Mouse (Mus musculus): ENCODE measurements at regions not wholly inside any gene's neighbourhood (a gene's known extent, or its start where the extent isn't known, plus 50 kb on each side); places are given as distances from the start of the nearest gene placed in this dataset.

DNA sequence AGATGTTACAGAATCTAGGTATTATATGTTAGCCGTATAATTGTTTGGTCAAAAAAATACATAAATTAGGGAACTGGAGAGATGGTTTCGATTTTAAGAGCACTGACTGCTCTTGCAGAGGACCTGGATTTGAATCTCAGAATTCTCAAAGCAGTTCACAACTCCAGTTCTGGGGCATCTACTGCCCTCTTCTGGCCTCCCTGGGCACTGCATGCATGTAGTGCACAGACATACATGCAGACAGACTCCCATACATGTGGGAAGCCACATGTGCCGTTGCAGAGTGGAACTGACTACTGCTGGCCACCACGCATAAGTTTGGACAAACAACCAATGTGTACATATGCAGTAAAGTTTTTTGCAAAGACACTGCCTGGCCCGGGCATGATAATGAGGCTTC, 62.0 kb upstream of the Foxn2 start:
- TF ChIP-seq POLR2A (IDR thresholded peaks at IDR 0.05; ENCODE audit: insufficient read depth, low read depth, low read length): no peak
- TF ChIP-seq EP300 (IDR thresholded peaks at IDR 0.05; ENCODE audit: insufficient read depth, low read depth, low read length): no peak
- TF ChIP-seq CTCF (IDR thresholded peaks at IDR 0.05): peak; percentile 47
